Mouse (Mus musculus) heart, postnatal 0 days (tissue): ENCODE results near the gene Adamts3.

Experiments
- CTCF ChIP-seq: IDR thresholded peaks from 2 replicates; pipeline ENCODE4 v1.5.1; 2016; ENCODE audit warnings: antibody characterized with exemption, control low read depth, low read depth
- EP300 ChIP-seq: IDR thresholded peaks from 2 replicates; pipeline ENCODE4 v1.6.1; 2016; ENCODE audit warnings: antibody characterized with exemption, low read depth

DNA sequence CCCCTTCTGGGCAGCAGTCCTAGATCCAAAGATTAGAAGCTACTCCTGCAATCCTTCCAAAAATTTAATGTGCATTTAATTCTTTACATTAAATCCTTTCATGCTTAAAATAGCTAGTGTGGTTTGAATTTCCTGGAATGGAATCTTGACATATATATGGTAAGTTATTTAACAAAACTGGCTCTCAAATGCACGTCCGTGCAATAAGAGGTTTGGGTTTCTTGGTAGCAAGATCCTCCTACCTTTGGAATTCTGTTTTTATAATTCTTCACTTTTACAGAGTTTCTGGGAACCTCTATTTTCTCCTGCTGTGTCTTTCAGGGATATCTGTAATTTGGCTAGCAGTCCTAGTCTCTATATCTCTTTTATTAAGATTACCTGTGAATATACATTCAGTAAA is 148.4 kb downstream of the Adamts3 start:
- TF ChIP-seq CTCF (no peak), EP300 (no peak)
